Mouse (Mus musculus) testis, adult 2 months (tissue): ENCODE data around the gene Wbp1.

ENCODE experiments used
- CTCF ChIP-seq: fragments of 200-500 bp; IDR thresholded peaks from 2 replicates; pipeline ENCODE4 v1.5.1; 2012; ENCODE audit warnings: low read depth, mild to moderate bottlenecking, inconsistent platforms, low read length, moderate library complexity; ENCODE audit not compliant: control insufficient read depth, insufficient read depth, insufficient replicate concordance
- POLR2A ChIP-seq: fragments of 200-500 bp; IDR thresholded peaks from 2 replicates; pipeline ENCODE4 v1.6.1; 2012; ENCODE audit warnings: low read depth, mild to moderate bottlenecking, inconsistent platforms, low read length, moderate library complexity; ENCODE audit not compliant: control insufficient read depth

- TF ChIP-seq POLR2A = no peak
- no peak for TF ChIP-seq CTCF
These were observed 34.3 kb upstream of the Wbp1 start for GRCm38 (mm10) chr6:83155552-83156238.
